Mouse (Mus musculus) ES-E14 (cell line): ENCODE results near the gene Dcpp1. TPM values are rescaled to one million over a fixed set of nuclear protein-coding genes. Genes with fewer than 3 reads are reported as not detected.
"Not testable (repeated sequence)": the region's sequence is repeated elsewhere in the genome, so short reads cannot be mapped to it uniquely, and the experiment has no call there.

Source experiments
- DNase-seq: peaks from one replicate; pipeline ENCODE4 v3.0.0-alpha.2; 2013; ENCODE audit warnings: low read depth, low spot score
- H3K27ac ChIP-seq: 2 replicates; pipeline ENCODE4 v1.5.1; 2012; ENCODE audit warnings: low read depth, mild to moderate bottlenecking, low read length, moderate library complexity, mixed read lengths; ENCODE audit not compliant: poor library complexity, insufficient read depth, severe bottlenecking
- H3K36me3 ChIP-seq: 2 replicates; pipeline ENCODE4 v1.6.1; 2012; ENCODE audit warnings: mild to moderate bottlenecking, low read length, moderate library complexity, mixed read lengths; ENCODE audit not compliant: control insufficient read depth, poor library complexity, insufficient read depth, severe bottlenecking
- H3K4me1 ChIP-seq, 2 experiments: fragments of 150-350 bp in 1 of 2; sonication (generic) in 1 of 2; 2 replicates each; pipeline ENCODE4 v1.6.1; 2012; ENCODE audit warnings: low read length in 2 of 2, mild to moderate bottlenecking in 1 of 2, mixed read lengths in 1 of 2; ENCODE audit not compliant: control insufficient read depth in 2 of 2, insufficient read depth in 2 of 2, poor library complexity in 1 of 2
- H3K4me3 ChIP-seq, 2 experiments: fragments of 150-350 bp in 1 of 2; sonication (generic) in 1 of 2; 2 replicates each; pipeline ENCODE4 v1.5.1; 2012; ENCODE audit warnings: low read length in 2 of 2, low read depth in 1 of 2, mild to moderate bottlenecking in 1 of 2, mixed read lengths in 1 of 2; ENCODE audit not compliant: insufficient read depth in 1 of 2, poor library complexity in 1 of 2, severe bottlenecking in 1 of 2
- H3K9ac ChIP-seq: 2 replicates; pipeline ENCODE4 v1.6.1; 2012; ENCODE audit warnings: low read depth, mild to moderate bottlenecking, low read length, mixed read lengths; ENCODE audit not compliant: poor library complexity, insufficient read depth, severe bottlenecking
- H3K9me3 ChIP-seq: fragments of 150-350 bp; sonication (generic); 2 replicates; pipeline ENCODE4 v1.6.1; 2012; ENCODE audit warnings: low read depth, mild to moderate bottlenecking, low read length; ENCODE audit not compliant: control insufficient read depth, insufficient read depth
- CHD2 ChIP-seq: IDR thresholded peaks from 2 replicates; pipeline ENCODE4 v1.6.1; 2014; ENCODE audit warnings: mild to moderate bottlenecking, low read depth, low read length, inconsistent platforms
- HCFC1 ChIP-seq: IDR thresholded peaks from 2 replicates; pipeline ENCODE4 v1.6.1; 2012; ENCODE audit warnings: low read length, inconsistent platforms, borderline replicate concordance; ENCODE audit not compliant: insufficient read depth
- MAFK ChIP-seq: IDR thresholded peaks from 2 replicates; pipeline ENCODE4 v1.6.1; 2014; ENCODE audit warnings: mild to moderate bottlenecking, low read depth, low read length, inconsistent platforms; ENCODE audit not compliant: insufficient read depth
- ZC3H11A ChIP-seq: IDR thresholded peaks from 2 replicates; pipeline ENCODE4 v1.6.1; 2012; ENCODE audit warnings: low read depth, mild to moderate bottlenecking, inconsistent platforms, low read length, borderline replicate concordance
- ZNF384 ChIP-seq: IDR thresholded peaks from 2 replicates; pipeline ENCODE4 v1.6.1; 2012; ENCODE audit warnings: low read depth, low read length, inconsistent platforms
- in situ Hi-C, 2 experiments: fragments of 600-800 bp; cut with MboI; formaldehyde crosslinking; loops; one replicate each; pipeline ENCODE4 v1.15.1; 2025; ENCODE audit warnings: low sequenced_read_pairs in 2 of 2, inconsistent platforms in 1 of 2; ENCODE audit not compliant: unreplicated experiment in 2 of 2
- total RNA-seq: library from RNA; depleted of rRNA; stranded (reverse); fragments of 300-350 nt; gene quantifications from 2 replicates; pipeline ENCODE4 v1.2.3, GENCODE M21; 2012; rRNA removed

The Dcpp1 gene
- total RNA-seq, result not detected in 2 replicates

DNA sequence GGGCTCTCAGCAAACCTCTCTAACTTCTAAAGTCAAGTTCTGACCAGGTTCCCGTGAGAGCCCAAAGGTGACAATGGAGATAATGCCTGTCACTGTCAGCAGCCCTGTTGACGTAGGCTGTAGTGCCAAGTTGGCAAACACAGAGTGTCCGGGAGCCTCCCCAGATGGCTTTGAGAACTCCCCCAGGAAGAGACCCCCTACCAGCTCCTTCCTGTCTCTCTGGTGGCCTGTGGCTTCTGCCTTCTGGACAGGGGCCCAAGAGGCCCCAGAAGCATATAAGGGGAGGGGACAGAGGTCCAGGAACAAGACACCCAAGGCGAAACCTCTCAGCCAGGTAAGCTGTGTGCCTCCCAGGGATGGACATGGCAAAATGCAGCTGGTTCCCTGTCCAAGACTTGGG, at the start of gene Dcpp1, which contains the start of gene Dcpp2:
TSS of gene Dcpp1 (plus strand) at position 301 of the 400 bp plus-strand sequence.
TSS of gene Dcpp2 (plus strand) at position 305 of the 400 bp plus-strand sequence.
- H3K4me3 ChIP-seq, H3K9ac ChIP-seq, in situ Hi-C loops, H3K4me1 ChIP-seq, DNase-seq, H3K27ac ChIP-seq, H3K36me3 ChIP-seq, H3K9me3 ChIP-seq: not testable (repeated sequence)

DNA sequence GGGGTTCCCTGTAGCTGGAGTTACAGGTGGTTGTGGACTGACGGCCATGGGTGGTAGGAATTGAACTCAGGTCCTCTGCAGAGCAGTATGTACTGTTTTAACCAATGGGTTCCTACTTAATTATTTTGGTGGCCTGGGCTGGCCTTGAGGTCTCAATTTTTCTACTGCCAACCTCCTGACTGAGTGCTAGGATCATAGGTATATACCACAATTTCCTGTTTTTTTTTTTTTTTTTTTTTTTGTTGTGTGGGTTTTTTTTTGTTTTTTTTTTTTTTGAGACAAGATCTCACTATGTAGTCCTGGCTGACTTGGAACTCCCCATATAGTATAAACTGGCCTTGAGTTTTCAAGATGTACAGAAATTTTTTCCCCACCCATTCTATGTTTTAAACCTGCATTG, 49.5 kb upstream of the Dcpp1 start:
- H3K9ac ChIP-seq, result no peak overlapping the region
- in situ Hi-C loops, result no loop called here
- TF ChIP-seq ZC3H11A, result no peak
- no peak for TF ChIP-seq MAFK
- TF ChIP-seq HCFC1, result no peak
- TF ChIP-seq ZNF384, result no peak
- no peak for TF ChIP-seq CHD2
- H3K27ac ChIP-seq, result no peak overlapping the region
- DNase-seq, result no peak
- H3K4me3 ChIP-seq, result no peak overlapping the region
- H3K36me3 ChIP-seq, result peaks cover 7% of the 10 kb centered on the region
- no peaks in the 10 kb centered on the region for H3K9me3 ChIP-seq
- H3K4me1 ChIP-seq, result peaks cover 0 to 15% of the 10 kb centered on the region in 2 experiments; a peak in 2 of 4 replicates

DNA sequence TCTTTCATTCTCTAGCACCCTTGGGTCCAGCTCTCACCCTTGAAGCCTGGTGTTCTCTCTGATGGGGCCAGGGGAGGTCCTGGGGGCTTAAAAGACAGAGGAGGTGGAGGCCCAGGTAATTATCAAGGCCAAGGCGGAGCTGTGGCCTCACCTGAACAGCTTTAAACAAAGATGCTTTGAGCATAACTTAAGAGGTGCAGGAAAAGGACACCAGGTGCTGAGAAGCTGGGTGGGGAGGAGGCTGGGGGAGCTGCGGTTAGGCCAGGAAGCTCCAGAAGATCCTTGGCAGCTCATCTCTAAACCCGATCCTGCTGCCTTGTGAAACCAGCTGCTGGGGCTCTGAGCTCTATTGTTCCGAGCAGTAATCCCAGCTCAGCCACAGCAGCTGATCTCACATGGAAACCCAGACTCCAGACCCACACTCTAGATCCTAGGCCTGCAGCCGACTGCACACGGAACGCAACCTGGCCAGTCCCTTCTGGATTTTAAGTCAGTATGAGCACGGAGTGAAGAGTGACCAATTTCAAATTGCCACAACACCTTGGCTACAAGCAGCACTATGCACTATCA, 44.6 kb upstream of the Dcpp1 start, which contains the start of gene Prss33:
TSS of gene Prss33 (minus strand) at position 51 of the 570 bp plus-strand sequence.
- TF ChIP-seq CHD2 (no peak), HCFC1 (no peak), MAFK (no peak), ZNF384 (no peak), ZC3H11A (no peak)
- Histone ChIP-seq H3K36me3 (no peaks in the 10 kb centered on the region), H3K4me3 (peak within 1 kb of the TSS in 1 of 2 experiments; percentile 44; a peak in 2 of 4 replicates), H3K4me1 (peaks cover 0 to 15% of the 10 kb centered on the region in 2 experiments; a peak in 1 of 4 replicates), H3K27ac (no peak within 1 kb of the TSS), H3K9me3 (no peaks in the 10 kb centered on the region), H3K9ac (peak within 1 kb of the TSS; percentile 39; the same call in 1 of the 2 replicates)
- in situ Hi-C loops, result no loop called here
- no peak for DNase-seq

DNA sequence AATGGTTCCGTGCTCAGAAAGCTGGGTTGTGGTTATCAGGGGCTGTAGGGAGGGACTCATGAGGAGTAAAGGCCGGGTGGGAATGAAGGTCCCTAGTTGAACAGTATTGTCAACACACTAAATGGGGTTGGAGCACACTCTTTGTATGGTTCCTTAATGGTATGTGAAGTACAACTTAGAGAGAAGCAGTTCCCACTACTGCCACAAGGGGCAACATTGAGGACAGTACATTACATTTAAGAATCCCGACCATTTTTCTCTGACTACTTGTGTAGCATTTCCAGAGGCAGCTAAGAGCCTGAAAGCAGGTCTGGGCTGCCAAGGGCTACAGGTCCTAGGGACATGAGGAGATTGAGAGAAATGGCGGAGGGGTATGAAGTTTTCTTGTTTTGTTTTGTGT, 39.5 kb upstream of the Dcpp1 start:
- TF ChIP-seq ZC3H11A (no peak), ZNF384 (no peak), MAFK (no peak), HCFC1 (no peak), CHD2 (no peak)
- no peak overlapping the region for H3K27ac ChIP-seq
- H3K4me1 ChIP-seq, result no peaks in the 10 kb centered on the region; a peak in 1 of 4 replicates
- in situ Hi-C loops, result no loop called here
- no peaks in the 10 kb centered on the region for H3K9me3 ChIP-seq
- no peak overlapping the region for H3K4me3 ChIP-seq
- no peak overlapping the region for H3K9ac ChIP-seq
- no peaks in the 10 kb centered on the region for H3K36me3 ChIP-seq
- no peak for DNase-seq
